Mouse (Mus musculus): ENCODE results near the gene Scml2. TPM values are rescaled to one million over a fixed set of nuclear protein-coding genes. Genes with fewer than 3 reads are reported as not detected.
"Not testable (repeated sequence)": the region's sequence is repeated elsewhere in the genome, so short reads cannot be mapped to it uniquely, and the experiment has no call there.

The Scml2 gene
- 0.03 and 0.04 TPM in 2 replicates for polyA plus RNA-seq (2012; rRNA removed)

DNA sequence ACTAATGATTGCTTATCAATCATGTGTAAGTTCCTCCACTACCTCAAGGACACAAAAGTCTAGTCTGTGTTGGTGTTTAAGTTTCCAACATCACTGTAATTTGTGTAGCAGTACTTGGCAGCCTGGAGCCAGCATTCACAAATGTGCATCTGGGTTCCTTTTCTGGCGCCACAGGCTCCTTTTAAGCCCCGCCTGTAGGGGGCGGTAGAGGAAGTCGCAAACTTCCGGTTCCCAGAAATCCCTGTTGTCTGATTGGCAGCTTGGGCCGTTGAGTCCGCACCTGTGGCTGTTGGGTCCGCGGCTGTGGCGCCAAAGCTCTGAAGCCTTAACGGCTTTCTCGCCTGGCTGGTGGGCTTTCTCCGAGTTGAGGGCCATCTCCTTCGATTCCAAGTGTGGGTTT, at the start of gene Scml2:
TSS of gene Scml2 (plus strand) at position 301 of the 400 bp plus-strand sequence.
- not testable (repeated sequence) for H3K4me3 ChIP-seq (ENCODE audit: low read depth, low read length); H3K36me3 ChIP-seq (ENCODE audit: control insufficient read depth, insufficient read depth, low read length); H3K27me3 ChIP-seq (ENCODE audit: control insufficient read depth, insufficient read depth, low read length); H3K27ac ChIP-seq (ENCODE audit: insufficient read depth, low read depth, low read length); H3K4me1 ChIP-seq (ENCODE audit: control insufficient read depth, insufficient read depth, insufficient read length, low read length)
- WGBS: no CpG with 5 or more reads among the region's 14 CpGs

DNA sequence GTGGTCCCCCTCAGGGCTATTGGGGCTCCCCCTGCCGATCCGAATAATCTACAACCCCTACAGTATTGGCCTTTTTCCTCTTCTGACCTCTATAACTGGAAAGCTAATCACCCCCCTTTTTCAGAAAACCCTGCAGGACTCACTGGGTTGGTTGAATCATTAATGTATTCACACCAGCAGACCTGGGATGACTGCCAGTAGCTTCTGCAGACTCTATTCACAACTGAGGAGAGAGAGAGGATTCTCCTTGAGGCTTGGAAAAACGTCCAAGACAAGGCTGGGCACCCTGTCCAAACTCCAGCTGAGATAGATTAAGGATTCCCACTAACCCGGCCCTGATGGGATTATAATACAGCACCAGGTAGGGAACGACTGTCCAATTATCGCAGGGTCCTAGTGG, 41.4 kb upstream of the Scml2 start:
- not testable (repeated sequence) for H3K27me3 ChIP-seq (ENCODE audit: control insufficient read depth, insufficient read depth, low read length); H3K4me1 ChIP-seq (ENCODE audit: control insufficient read depth, insufficient read depth, insufficient read length, low read length); H3K36me3 ChIP-seq (ENCODE audit: control insufficient read depth, insufficient read depth, low read length); H3K4me3 ChIP-seq (ENCODE audit: low read depth, low read length); H3K27ac ChIP-seq (ENCODE audit: insufficient read depth, low read depth, low read length)
- 76% methylated on average over 6 of the region's 6 CpGs for WGBS

DNA sequence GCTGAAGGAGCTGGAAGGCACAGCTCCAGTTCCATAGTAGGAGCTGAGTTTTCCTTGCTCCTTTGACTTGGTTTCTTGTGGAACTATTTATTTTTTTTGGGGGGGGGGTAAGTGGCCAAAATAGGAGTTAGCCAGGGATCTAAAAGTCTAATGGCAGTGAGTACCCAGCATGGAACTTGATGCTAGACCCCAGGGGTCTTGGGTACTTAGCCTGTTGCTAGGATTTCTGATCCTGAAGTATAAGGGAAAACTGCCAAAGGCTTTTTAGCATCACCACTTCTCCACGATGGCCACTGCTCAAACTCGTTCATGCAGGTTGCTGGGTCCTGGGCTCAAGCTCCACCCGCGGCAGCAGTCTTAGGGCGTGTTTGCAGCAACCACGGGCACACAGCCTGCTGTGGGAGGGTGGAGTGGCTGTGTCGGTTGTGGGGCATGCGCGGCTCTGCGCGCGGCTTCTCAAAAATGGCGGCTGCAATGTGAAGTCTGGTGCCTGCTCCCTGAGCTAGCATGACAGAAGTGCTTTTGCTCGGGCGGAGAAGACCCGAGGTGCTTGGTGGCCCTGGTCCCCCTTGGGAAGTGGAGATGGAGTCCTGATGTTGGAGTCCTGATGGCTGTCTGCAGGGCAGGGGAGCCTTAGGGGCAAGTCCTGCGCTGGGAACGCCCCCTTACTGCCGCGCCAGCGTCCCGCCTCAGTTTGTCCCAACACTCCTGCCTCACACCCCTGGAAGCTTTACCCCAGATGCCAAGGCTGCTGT, 45.5 kb downstream of the Scml2 start:
- Histone ChIP-seq H3K4me3 (ENCODE audit: low read depth, low read length) (peak overlapping the region; percentile 63), H3K27ac (ENCODE audit: insufficient read depth, low read depth, low read length) (no peak overlapping the region), H3K4me1 (ENCODE audit: control insufficient read depth, insufficient read depth, insufficient read length, low read length) (peaks cover 5% of the 10 kb centered on the region; the same call in 1 of the 2 replicates), H3K36me3 (ENCODE audit: control insufficient read depth, insufficient read depth, low read length) (no peaks in the 10 kb centered on the region), H3K27me3 (ENCODE audit: control insufficient read depth, insufficient read depth, low read length) (no peaks in the 10 kb centered on the region)
- TF ChIP-seq POLR2A (IDR thresholded peaks at IDR 0.05; ENCODE audit: low read depth, low read length) (no peak), CTCF (IDR thresholded peaks at IDR 0.05; ENCODE audit: extremely low read depth, insufficient read length, insufficient replicate concordance, low read depth, low read length) (no peak)
- 13% methylated on average over 22 of the region's 22 CpGs for WGBS

DNA sequence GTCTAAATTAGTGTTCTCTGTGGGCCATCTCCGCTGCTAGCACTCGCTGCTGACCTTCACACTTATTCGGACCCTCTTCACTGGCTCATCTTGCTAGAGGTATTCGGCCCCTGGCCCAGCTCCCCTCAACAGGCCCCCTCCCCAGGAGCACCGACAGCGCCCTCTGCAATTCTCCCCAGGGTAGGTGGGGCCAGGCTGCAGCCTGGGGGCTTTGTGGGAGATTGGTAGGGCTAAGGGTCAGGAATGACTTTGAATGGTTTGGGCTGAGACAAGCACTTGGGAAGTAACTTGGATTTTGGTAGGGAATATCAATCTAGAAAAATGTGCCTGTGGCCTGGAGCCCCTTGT, 46.0 kb downstream of the Scml2 start:
- Histone ChIP-seq H3K36me3 (ENCODE audit: control insufficient read depth, insufficient read depth, low read length) (no peaks in the 10 kb centered on the region), H3K27me3 (ENCODE audit: control insufficient read depth, insufficient read depth, low read length) (no peaks in the 10 kb centered on the region), H3K4me1 (ENCODE audit: control insufficient read depth, insufficient read depth, insufficient read length, low read length) (peaks cover 5% of the 10 kb centered on the region; the same call in 1 of the 2 replicates), H3K27ac (ENCODE audit: insufficient read depth, low read depth, low read length) (no peak overlapping the region), H3K4me3 (ENCODE audit: low read depth, low read length) (peak overlapping the region; percentile 63)
- WGBS: 20% methylated on average over 6 of the region's 6 CpGs
- TF ChIP-seq CTCF (IDR thresholded peaks at IDR 0.05; ENCODE audit: extremely low read depth, insufficient read length, insufficient replicate concordance, low read depth, low read length) (no peak), POLR2A (IDR thresholded peaks at IDR 0.05; ENCODE audit: low read depth, low read length) (no peak)

DNA sequence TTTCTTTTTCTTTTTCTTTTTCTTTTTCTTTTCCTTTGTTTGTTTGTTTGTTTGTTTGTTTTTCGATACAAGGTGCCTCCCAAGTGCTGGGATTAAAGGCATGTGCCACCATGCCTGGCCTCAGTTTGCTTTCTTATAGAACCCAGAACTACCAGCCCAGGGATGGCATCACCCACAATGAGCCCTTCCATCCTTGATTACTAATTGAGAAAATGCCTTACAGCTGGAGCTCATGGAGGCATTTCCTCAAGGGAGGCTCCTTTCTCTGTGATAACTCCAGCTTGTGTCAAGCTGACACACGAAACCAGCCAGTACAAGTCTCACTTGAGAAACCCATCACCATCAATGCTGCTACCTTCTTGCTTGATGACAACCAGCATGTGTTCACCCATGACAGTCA, 170.2 kb downstream of the Scml2 start, which contains the start of gene Gm15262:
TSS of gene Gm15262 (plus strand) at position 301 of the 400 bp plus-strand sequence.
- H3K36me3 ChIP-seq (ENCODE audit: control insufficient read depth, insufficient read depth, low read length); H3K27me3 ChIP-seq (ENCODE audit: control insufficient read depth, insufficient read depth, low read length); H3K4me1 ChIP-seq (ENCODE audit: control insufficient read depth, insufficient read depth, insufficient read length, low read length); H3K27ac ChIP-seq (ENCODE audit: insufficient read depth, low read depth, low read length); H3K4me3 ChIP-seq (ENCODE audit: low read depth, low read length): not testable (repeated sequence)
- WGBS: 68% methylated on average over 2 of the region's 2 CpGs

Other genes starting within 250 kb of the Scml2 start
- gene Gja6, start 210.1 kb upstream of the Scml2 start, polyA plus RNA-seq (2012; rRNA removed): not detected in 2 replicates
- 0.18 and 0.20 TPM in 2 replicates for gene Cdkl5, start 122.5 kb upstream of the Scml2 start, polyA plus RNA-seq (2012; rRNA removed)
- not detected in 2 replicates for gene Gm15262, start 170.3 kb downstream of the Scml2 start, polyA plus RNA-seq (2012; rRNA removed)

Data from small intestine, adult 2 months (tissue).